8 mouse cellular contexts compared by ENCODE assay signal in the genomic region with DNA sequence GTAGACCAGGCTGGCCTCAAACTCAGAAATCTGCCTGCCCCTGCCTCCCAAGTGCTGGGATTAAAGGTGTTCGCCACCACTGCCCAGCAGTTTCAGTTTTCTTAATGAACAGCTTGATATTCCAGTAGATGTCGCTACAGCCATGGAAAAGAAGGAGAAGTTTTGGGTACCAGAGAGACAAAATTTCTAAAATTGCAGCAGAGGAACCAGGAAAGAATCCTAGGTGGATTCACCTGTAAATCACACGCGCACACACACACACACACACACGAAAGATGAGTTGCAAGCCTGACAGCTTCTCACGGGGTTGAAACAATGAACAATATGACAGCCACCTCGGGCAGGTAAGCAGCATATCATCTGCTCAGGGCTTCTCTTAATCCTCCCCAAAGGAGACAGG. TPM values are rescaled to one million over a fixed set of nuclear protein-coding genes. Genes with fewer than 3 reads are reported as not detected.
DNase-seq lines count a peak whose midpoint lies in the region; ATAC-seq and TF ChIP-seq lines count a peak whose summit lies in the region.

No protein-coding gene starts in this region.

- no peaks in the 10 kb centered on the region for H3K4me1 ChIP-seq in embryonic facial prominence, embryonic 11.5 days (ENCODE audit: control insufficient read depth, insufficient read depth, low read length)
- H3K4me1 ChIP-seq in embryonic facial prominence, embryonic 10.5 days = no peaks in the 10 kb centered on the region

- no peak overlapping the region for H3K4me2 ChIP-seq in embryonic facial prominence, embryonic 11.5 days (ENCODE audit: low read depth, low read length)

- H3K27ac ChIP-seq in embryonic facial prominence, embryonic 11.5 days (replicated peaks; ENCODE audit: low read depth, low read length) = no peak overlapping the region
- H3K27ac ChIP-seq in embryonic facial prominence, embryonic 10.5 days (replicated peaks) = no peak overlapping the region
- H3K27ac ChIP-seq in layer of hippocampus, adult 2 months = no peak overlapping the region

- no peaks in the 10 kb centered on the region for H3K9me3 ChIP-seq in embryonic facial prominence, embryonic 11.5 days (replicated peaks; ENCODE audit: control insufficient read depth, low read length)
- H3K9me3 ChIP-seq in embryonic facial prominence, embryonic 10.5 days = no peaks in the 10 kb centered on the region

- peak; percentile 71 for DNase-seq in embryonic facial prominence, embryonic 11.5 days (ENCODE audit: low spot score)
- no peak for DNase-seq in embryonic facial prominence, embryonic 10.5 days (ENCODE audit: low spot score)
- DNase-seq in layer of hippocampus, adult 2 months (ENCODE audit: low spot score in 2 of 2) = peak; percentile 5 to 46
- DNase-seq in layer of hippocampus, adult 9-11 months = no peak
- peak; percentile 44 for DNase-seq in ES-CJ7 (ENCODE audit: low read depth, low spot score)
- peak; percentile 20 for DNase-seq in lung, postnatal 14 days
- DNase-seq in spleen, adult 18-20 months = no peak
- no peak for DNase-seq in urinary bladder, adult 2 months (ENCODE audit: low spot score)

- H3K4me3 ChIP-seq in embryonic facial prominence, embryonic 11.5 days (ENCODE audit: low read depth, low read length) = no peak overlapping the region
- H3K4me3 ChIP-seq in embryonic facial prominence, embryonic 10.5 days = no peak overlapping the region
- no peak overlapping the region for H3K4me3 ChIP-seq in layer of hippocampus, adult 2 months

- ATAC-seq in embryonic facial prominence, embryonic 11.5 days (replicated peaks; ENCODE audit: insufficient number of reproducible peaks, low FRiP score, low TSS enrichment, low read depth) = no peak

- peak; percentile 79 for TF ChIP-seq CTCF in layer of hippocampus, adult 2 months (conservative IDR thresholded peaks at IDR 0.05)

- H3K9ac ChIP-seq in embryonic facial prominence, embryonic 11.5 days (replicated peaks; ENCODE audit: low read length) = no peak overlapping the region

- 35% methylated on average over 7 of the region's 7 CpGs for WGBS in embryonic facial prominence, embryonic 11.5 days
- 43% methylated on average over 7 of the region's 7 CpGs for WGBS in embryonic facial prominence, embryonic 10.5 days

- no peaks in the 10 kb centered on the region for H3K36me3 ChIP-seq in embryonic facial prominence, embryonic 11.5 days (replicated peaks; ENCODE audit: control insufficient read depth, insufficient read depth, low read depth, low read length)
- no peaks in the 10 kb centered on the region for H3K36me3 ChIP-seq in embryonic facial prominence, embryonic 10.5 days (replicated peaks)

- H3K27me3 ChIP-seq in embryonic facial prominence, embryonic 11.5 days (ENCODE audit: control insufficient read depth, insufficient read depth, low read length) = no peaks in the 10 kb centered on the region
- H3K27me3 ChIP-seq in embryonic facial prominence, embryonic 10.5 days (replicated peaks; ENCODE audit: low read depth, poor library complexity, severe bottlenecking) = no peaks in the 10 kb centered on the region

RNA-seq across cellular contexts. Expression of a gene that starts 28.1 kb away (rescaled TPM):
- 3.8 and 4.2 TPM in 2 replicates for polyA plus RNA-seq in embryonic facial prominence, embryonic 11.5 days (2014; fragmentation: Nextera tagmentation; extraction: Ambion mirVana)
- 5.0 and 6.1 TPM in 2 replicates for polyA plus RNA-seq in embryonic facial prominence, embryonic 10.5 days (2016; fragmentation: Nextera tagmentation; extraction: Ambion mirVana)
- total RNA-seq in layer of hippocampus, adult 2 months (2021) = 1 to 10 TPM; 2.4 to 3.1 TPM
- 36.8 and 60.7 TPM in 2 replicates for polyA plus RNA-seq in urinary bladder, adult 2 months (2012; rRNA removed)

RNA-seq across cellular contexts. Expression of a gene that starts 57.0 kb away (rescaled TPM):
- 2.8 and 3.4 TPM in 2 replicates for polyA plus RNA-seq in embryonic facial prominence, embryonic 11.5 days (2014; fragmentation: Nextera tagmentation; extraction: Ambion mirVana)
- 2.3 and 2.7 TPM in 2 replicates for polyA plus RNA-seq in embryonic facial prominence, embryonic 10.5 days (2016; fragmentation: Nextera tagmentation; extraction: Ambion mirVana)
- 10 to 100 TPM in 1 of 2 experiments, 1 to 10 TPM in 1; 9.8 to 11.0 TPM for total RNA-seq in layer of hippocampus, adult 2 months (2021)
- polyA plus RNA-seq in urinary bladder, adult 2 months (2012; rRNA removed) = 15.5 and 16.2 TPM in 2 replicates

Comparison
In these comparisons a context has a peak if more than half of its experiments do, and no peak if none do; other contexts are left out.
1. DNase-seq: peak in embryonic facial prominence, embryonic 11.5 days (single experiment), layer of hippocampus, adult 2 months (2 of 2), ES-CJ7 (single experiment) and lung, postnatal 14 days (single experiment); none in embryonic facial prominence, embryonic 10.5 days (single experiment), layer of hippocampus, adult 9-11 months (single experiment), spleen, adult 18-20 months (0 of 2) and urinary bladder, adult 2 months (single experiment).